Mouse (Mus musculus) erythroid progenitor cell, adult 5-6 weeks (primary cell): ENCODE measurements around the gene Cryz. TPM values are rescaled to one million over a fixed set of nuclear protein-coding genes. Genes with fewer than 3 reads are reported as not detected.

Source experiments
- ATAC-seq: replicated peaks from 2 replicates; pipeline ENCODE4 v1.8.0; 2016; ENCODE audit warnings: moderate number of reproducible peaks, mild to moderate bottlenecking, moderate TSS enrichment, inconsistent platforms; ENCODE audit not compliant: poor library complexity, low FRiP score, severe bottlenecking
- total RNA-seq, 2 experiments: library from RNA; stranded (forward) in 1 of 2; stranded (reverse) in 1 of 2; fragments of 150-400 nt in 1 of 2; fragments of 186-747, 209-891 nt in 1 of 2; gene quantifications; 2 replicates each; pipeline versions ENCODE4 v1.2.3 to v1.2.4; 2015 to 2017; ENCODE audit warnings: low replicate concordance in 2 of 2

Gene Cryz
- total RNA-seq (2015; ENCODE audit: low replicate concordance) (not detected in 2 replicates), total RNA-seq (2017; ENCODE audit: low replicate concordance) (0.13 TPM in 1 of 2 replicates, not detected in the other)

- peak; percentile 85 for ATAC-seq
Measured at GRCm38 (mm10) chr3:154596488-154596933, at the start of gene Cryz. TSS of gene Cryz (plus strand) at chr3:154596711.

- ATAC-seq = no peak
Measured at GRCm38 (mm10) chr3:154547549-154548426, 48.7 kb upstream of the Cryz start.

- no peak for ATAC-seq
Measured at GRCm38 (mm10) chr3:154548868-154549301, 47.6 kb upstream of the Cryz start.

- no peak for ATAC-seq
Measured at GRCm38 (mm10) chr3:154550326-154551034, 46.0 kb upstream of the Cryz start.

- no peak for ATAC-seq
Measured at GRCm38 (mm10) chr3:154551035-154551411, 45.5 kb upstream of the Cryz start.

GRCm38 (mm10) chr3:154562192-154562591 lies 34.3 kb upstream of the Cryz start:
- ATAC-seq = no peak

- ATAC-seq = no peak
Measured at GRCm38 (mm10) chr3:154565437-154565836, 31.1 kb upstream of the Cryz start.

GRCm38 (mm10) chr3:154570029-154570575 lies 26.4 kb upstream of the Cryz start:
- no peak for ATAC-seq

- no peak for ATAC-seq
Measured at GRCm38 (mm10) chr3:154570786-154571185, 25.7 kb upstream of the Cryz start.

GRCm38 (mm10) chr3:154572341-154572972 lies 24.1 kb upstream of the Cryz start:
- ATAC-seq = peak; percentile 79; the same call in 1 of the 2 replicates

- ATAC-seq = no peak
Measured at GRCm38 (mm10) chr3:154573666-154574065, 22.8 kb upstream of the Cryz start.

- ATAC-seq = no peak
Measured at GRCm38 (mm10) chr3:154577895-154578294, 18.6 kb upstream of the Cryz start.

- no peak for ATAC-seq
Measured at GRCm38 (mm10) chr3:154584351-154584750, 12.2 kb upstream of the Cryz start.

GRCm38 (mm10) chr3:154590971-154591370 lies 5.5 kb upstream of the Cryz start:
- ATAC-seq = no peak

- ATAC-seq = no peak
Measured at GRCm38 (mm10) chr3:154591621-154592020, 4.9 kb upstream of the Cryz start.

GRCm38 (mm10) chr3:154593596-154593995 lies 2.9 kb upstream of the Cryz start:
- no peak for ATAC-seq

- ATAC-seq = no peak
Measured at GRCm38 (mm10) chr3:154594156-154594555, 2.4 kb upstream of the Cryz start.

- ATAC-seq = peak; percentile 85
Measured at GRCm38 (mm10) chr3:154596934-154597554, 533 bp downstream of the Cryz start, which contains the start of gene Tyw3. TSS of gene Tyw3 (minus strand) at chr3:154597104.

- no peak for ATAC-seq
Measured at GRCm38 (mm10) chr3:154597561-154597960, 1.1 kb downstream of the Cryz start.
